Mouse (Mus musculus) midbrain, postnatal 0 days (tissue): Measurements from ENCODE around the gene Lnpk. TPM values are rescaled to one million over a fixed set of nuclear protein-coding genes. Genes with fewer than 3 reads are reported as not detected.

Source experiments
- ATAC-seq: fragments of 200-750 bp; cut with Nextera tagmentation; 2 replicates; pipeline ENCODE4 v1.8.0; 2017; ENCODE audit warnings: moderate number of reproducible peaks, mild to moderate bottlenecking, moderate TSS enrichment, moderate library complexity; ENCODE audit not compliant: low FRiP score
- DNase-seq: peaks from one replicate; pipeline ENCODE4 v3.0.0-alpha.2; 2015; ENCODE audit warnings: low spot score
- H3K27ac ChIP-seq: fragments of 300-500 bp; sonication (generic); 2 replicates; pipeline ENCODE4 v1.5.1; 2014; ENCODE audit warnings: low read depth, mild to moderate bottlenecking, low read length, mixed read lengths
- H3K27me3 ChIP-seq: fragments of 300-500 bp; sonication (generic); 2 replicates; pipeline ENCODE4 v1.6.1; 2014; ENCODE audit warnings: low read length, control low read depth, mixed read lengths; ENCODE audit not compliant: insufficient read depth
- H3K36me3 ChIP-seq: fragments of 300-500 bp; sonication (generic); 2 replicates; pipeline ENCODE4 v1.6.1; 2014; ENCODE audit warnings: low read length, control low read depth, mixed read lengths; ENCODE audit not compliant: insufficient read depth
- H3K4me1 ChIP-seq: fragments of 300-500 bp; sonication (generic); 2 replicates; pipeline ENCODE4 v1.6.1; 2014; ENCODE audit warnings: mild to moderate bottlenecking, control low read depth, antibody characterized with exemption, low read length, mixed read lengths; ENCODE audit not compliant: insufficient read depth
- H3K4me2 ChIP-seq: fragments of 300-500 bp; sonication (generic); 2 replicates; pipeline ENCODE4 v1.6.1; 2014; ENCODE audit warnings: low read depth, mild to moderate bottlenecking, low read length, mixed read lengths; ENCODE audit not compliant: poor library complexity, severe bottlenecking
- H3K4me3 ChIP-seq: fragments of 300-500 bp; sonication (generic); 2 replicates; pipeline ENCODE4 v1.5.1; 2014; ENCODE audit warnings: low read depth, mild to moderate bottlenecking, low read length, moderate library complexity
- H3K9ac ChIP-seq: fragments of 300-500 bp; sonication (generic); replicated peaks from 2 replicates; pipeline ENCODE4 v1.6.1; 2014; ENCODE audit warnings: mild to moderate bottlenecking, low read length, moderate library complexity, mixed read lengths; ENCODE audit not compliant: poor library complexity, severe bottlenecking
- H3K9me3 ChIP-seq: fragments of 300-500 bp; sonication (generic); 2 replicates; pipeline ENCODE4 v1.6.1; 2016; ENCODE audit warnings: low read length, control low read depth
- CTCF ChIP-seq: IDR thresholded peaks from 2 replicates; pipeline ENCODE4 v1.5.1; 2016; ENCODE audit warnings: antibody characterized with exemption, mild to moderate bottlenecking
- WGBS: fragments of 180-500 bp; shearing (Covaris S2); extraction: QIAGEN DNeasy Blood & Tissue Kit; methylation state at CpG from one replicate; pipeline ENCODE4 v1.1.7; 2014; 5-methylcytosine and 5-hydroxymethylcytosine counted together
- polyA plus RNA-seq: library from polyadenylated mRNA; unstranded; fragments of >200 nt; fragmentation: Nextera tagmentation; extraction: Ambion mirVana; gene quantifications from 2 replicates; pipeline ENCODE4 v1.2.1, GENCODE M21; 2015
- total RNA-seq: library from RNA; depleted of rRNA; stranded (reverse); fragments of >200 nt; gene quantifications from 2 replicates; pipeline ENCODE4 v1.2.3, GENCODE M21; 2014

Lnpk gene
- total and polyA plus RNA-seq, 2 experiments from 2014 or later: 40.2 to 54.6 TPM

- Histone ChIP-seq H3K27ac (no peak overlapping the region), H3K27me3 (no peaks in the 10 kb centered on the region), H3K4me1 (no peaks in the 10 kb centered on the region), H3K4me2 (no peak overlapping the region), H3K9ac (no peak overlapping the region), H3K36me3 (no peaks in the 10 kb centered on the region), H3K9me3 (no peaks in the 10 kb centered on the region), H3K4me3 (no peak overlapping the region)
- 41% methylated on average over 8 of the region's 8 CpGs for WGBS
- TF ChIP-seq CTCF: no peak
- DNase-seq (no peak), ATAC-seq (no peak)
Measured at GRCm38 (mm10) chr2:74506439-74506838, 72.8 kb downstream of the Lnpk start.

- no peak for TF ChIP-seq CTCF
- Histone ChIP-seq H3K9me3 (no peaks in the 10 kb centered on the region), H3K4me2 (no peak overlapping the region), H3K4me3 (no peak overlapping the region), H3K4me1 (no peaks in the 10 kb centered on the region), H3K27me3 (no peaks in the 10 kb centered on the region), H3K9ac (no peak overlapping the region), H3K27ac (no peak overlapping the region), H3K36me3 (no peaks in the 10 kb centered on the region)
- ATAC-seq: no peak
- WGBS: 96% methylated on average over 2 of the region's 2 CpGs
- DNase-seq: no peak
Measured at GRCm38 (mm10) chr2:74500307-74500706, 78.9 kb downstream of the Lnpk start.

GRCm38 (mm10) chr2:74497851-74498250 lies 81.4 kb downstream of the Lnpk start:
- Histone ChIP-seq H3K4me1 (no peaks in the 10 kb centered on the region), H3K27ac (no peak overlapping the region), H3K4me2 (no peak overlapping the region), H3K4me3 (no peak overlapping the region), H3K9ac (no peak overlapping the region), H3K9me3 (no peaks in the 10 kb centered on the region), H3K36me3 (no peaks in the 10 kb centered on the region), H3K27me3 (no peaks in the 10 kb centered on the region)
- 38% methylated on average over 5 of the region's 5 CpGs for WGBS
- TF ChIP-seq CTCF: no peak
- ATAC-seq: no peak
- peak; percentile 12 for DNase-seq

GRCm38 (mm10) chr2:74491426-74491825 lies 87.8 kb downstream of the Lnpk start:
- ATAC-seq: no peak
- H3K4me2 ChIP-seq: no peak overlapping the region; the same call in 1 of the 2 replicates

GRCm38 (mm10) chr2:74490186-74490585 lies 89.0 kb downstream of the Lnpk start:
- H3K27ac ChIP-seq: no peak overlapping the region

More at GRCm38 (mm10) chr2:74491426-74491825, 87.8 kb downstream of the Lnpk start:
- H3K27me3 ChIP-seq: no peaks in the 10 kb centered on the region
- no peak overlapping the region for H3K9ac ChIP-seq
- TF ChIP-seq CTCF: no peak
- DNase-seq: peak; percentile 49
- 55% methylated on average over 13 of the region's 13 CpGs for WGBS
- H3K27ac ChIP-seq: no peak overlapping the region
- peaks cover 2% of the 10 kb centered on the region; the same call in 1 of the 2 replicates for H3K4me1 ChIP-seq
- H3K9me3 ChIP-seq: no peaks in the 10 kb centered on the region
- no peak overlapping the region for H3K4me3 ChIP-seq
- H3K36me3 ChIP-seq: no peaks in the 10 kb centered on the region

GRCm38 (mm10) chr2:74488443-74488842 lies 90.8 kb downstream of the Lnpk start:
- Histone ChIP-seq H3K27ac (no peak overlapping the region), H3K27me3 (no peaks in the 10 kb centered on the region), H3K9me3 (no peaks in the 10 kb centered on the region), H3K4me2 (no peak overlapping the region), H3K4me1 (peaks cover 2% of the 10 kb centered on the region; the same call in 1 of the 2 replicates), H3K9ac (no peak overlapping the region), H3K4me3 (no peak overlapping the region), H3K36me3 (no peaks in the 10 kb centered on the region)
- no peak for ATAC-seq
- peak; percentile 22 for DNase-seq
- no peak for TF ChIP-seq CTCF
- WGBS: 38% methylated on average over 7 of the region's 7 CpGs

More at GRCm38 (mm10) chr2:74490186-74490585, 89.0 kb downstream of the Lnpk start:
- Histone ChIP-seq H3K9ac (no peak overlapping the region), H3K4me1 (peaks cover 2% of the 10 kb centered on the region; the same call in 1 of the 2 replicates), H3K9me3 (no peaks in the 10 kb centered on the region), H3K4me3 (no peak overlapping the region), H3K4me2 (no peak overlapping the region), H3K36me3 (no peaks in the 10 kb centered on the region), H3K27me3 (no peaks in the 10 kb centered on the region)
- peak; percentile 9 for DNase-seq
- ATAC-seq: no peak
- 77% methylated on average over 1 of the region's 1 CpGs for WGBS
- TF ChIP-seq CTCF: no peak
